Mouse (Mus musculus): Measurements from ENCODE around the gene Tmem199. TPM values are rescaled to one million over a fixed set of nuclear protein-coding genes. Genes with fewer than 3 reads are reported as not detected.

Gene Tmem199
- polyA plus RNA-seq, 1 experiment from 2014 or later, result 57.0 TPM

DNA sequence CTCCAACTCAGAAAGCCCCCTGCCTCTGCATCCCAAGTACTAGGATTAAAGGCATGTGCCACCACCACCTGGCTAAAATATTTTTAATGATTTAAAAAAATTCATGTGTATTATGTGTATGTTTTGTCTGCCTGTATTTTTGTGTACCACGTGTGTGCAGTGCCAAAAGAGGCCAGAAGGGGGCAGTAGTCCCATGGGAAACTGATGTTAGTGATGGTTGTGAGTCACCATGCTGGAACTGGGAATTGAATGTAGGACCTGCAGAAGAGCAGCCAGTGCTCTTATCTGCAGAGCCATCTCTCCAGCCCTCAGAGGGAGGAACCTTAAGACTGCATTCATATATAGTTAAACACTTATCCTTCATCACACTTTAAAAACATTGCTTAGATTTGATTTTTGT, 50.1 kb downstream of the Tmem199 start:
- H3K27ac ChIP-seq (ENCODE audit: low read depth, low read length), result no peak overlapping the region

DNA sequence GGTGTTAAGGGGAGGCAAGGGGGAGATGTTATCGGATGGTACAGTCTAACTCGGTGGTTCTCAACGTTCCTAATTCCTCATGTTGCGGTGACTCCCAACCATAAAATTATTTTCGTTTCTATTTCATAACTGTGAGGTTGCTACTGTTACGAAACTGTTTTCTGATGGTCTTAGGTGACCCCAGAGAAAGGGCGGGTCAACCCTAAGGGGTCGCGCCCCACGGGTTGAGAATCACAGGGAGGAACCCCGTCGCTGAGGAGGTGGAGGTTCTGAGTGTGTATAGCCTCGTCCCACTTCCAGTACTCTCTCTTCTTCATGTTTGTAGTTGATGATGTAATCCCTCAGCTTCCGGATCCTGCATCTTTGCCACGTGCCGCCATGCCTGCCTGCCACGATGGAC, 53.2 kb downstream of the Tmem199 start:
- WGBS (ENCODE audit: insufficient replicate concordance), result 75% methylated on average over 17 of the region's 17 CpGs
- Histone ChIP-seq H3K4me2 (no peak overlapping the region), H3K9me3 (replicated peaks; ENCODE audit: control insufficient read depth, low read length) (no peaks in the 10 kb centered on the region), H3K4me3 (ENCODE audit: low read depth, low read length) (no peak overlapping the region), H3K9ac (ENCODE audit: low read depth, low read length) (no peak overlapping the region), H3K36me3 (ENCODE audit: control insufficient read depth, insufficient read depth, low read length) (no peaks in the 10 kb centered on the region), H3K27ac (ENCODE audit: low read depth, low read length) (no peak overlapping the region), H3K4me1 (ENCODE audit: control insufficient read depth, insufficient read depth, low read length) (peaks cover 5% of the 10 kb centered on the region), H3K27me3 (ENCODE audit: control insufficient read depth, insufficient read depth, low read length) (0 out of 2 replicates have a peak, but pooled peaks cover 2% of the 10 kb centered on the region)
- ATAC-seq (replicated peaks; ENCODE audit: insufficient number of reproducible peaks, low FRiP score, low TSS enrichment), result no peak

More for the DNA sequence above, 50.1 kb downstream of the Tmem199 start:
- ATAC-seq (replicated peaks; ENCODE audit: insufficient number of reproducible peaks, low FRiP score, low TSS enrichment), result no peak
- Histone ChIP-seq H3K9ac (ENCODE audit: low read depth, low read length) (no peak overlapping the region), H3K36me3 (ENCODE audit: control insufficient read depth, insufficient read depth, low read length) (no peaks in the 10 kb centered on the region), H3K4me3 (ENCODE audit: low read depth, low read length) (no peak overlapping the region), H3K9me3 (replicated peaks; ENCODE audit: control insufficient read depth, low read length) (no peaks in the 10 kb centered on the region), H3K4me2 (no peak overlapping the region), H3K27me3 (ENCODE audit: control insufficient read depth, insufficient read depth, low read length) (no peaks in the 10 kb centered on the region), H3K4me1 (ENCODE audit: control insufficient read depth, insufficient read depth, low read length) (peaks cover 24% of the 10 kb centered on the region)
- WGBS (ENCODE audit: insufficient replicate concordance), result 58% methylated on average over 1 of the region's 1 CpGs

Other genes starting within 250 kb of the Tmem199 start
- gene BC030499, start 221.3 kb downstream of the Tmem199 start, polyA plus RNA-seq (2014; fragmentation: Nextera tagmentation; extraction: Ambion mirVana), result 0.17 TPM in 1 of 2 replicates, not detected in the other
- 31.7 and 32.8 TPM in 2 replicates for gene Spag5, start 210.6 kb downstream of the Tmem199 start, polyA plus RNA-seq (2014; fragmentation: Nextera tagmentation; extraction: Ambion mirVana)
- 11.2 and 12.4 TPM in 2 replicates for gene Aldoc, start 189.2 kb downstream of the Tmem199 start, polyA plus RNA-seq (2014; fragmentation: Nextera tagmentation; extraction: Ambion mirVana)
- 58.7 and 61.8 TPM in 2 replicates for gene Pigs, start 183.8 kb downstream of the Tmem199 start, polyA plus RNA-seq (2014; fragmentation: Nextera tagmentation; extraction: Ambion mirVana)
- 44.9 and 48.1 TPM in 2 replicates for gene Unc119, start 168.7 kb downstream of the Tmem199 start, polyA plus RNA-seq (2014; fragmentation: Nextera tagmentation; extraction: Ambion mirVana)
- 0.07 and 0.29 TPM in 2 replicates for gene Foxn1, start 125.6 kb downstream of the Tmem199 start, polyA plus RNA-seq (2014; fragmentation: Nextera tagmentation; extraction: Ambion mirVana)
- not detected in 2 replicates for gene Slc13a2, start 90.0 kb downstream of the Tmem199 start, polyA plus RNA-seq (2014; fragmentation: Nextera tagmentation; extraction: Ambion mirVana)
- gene Slc46a1, start 46.5 kb downstream of the Tmem199 start, polyA plus RNA-seq (2014; fragmentation: Nextera tagmentation; extraction: Ambion mirVana), result 7.8 and 8.0 TPM in 2 replicates
- 0.39 and 0.46 TPM in 2 replicates for gene Sarm1, start 14.4 kb downstream of the Tmem199 start, polyA plus RNA-seq (2014; fragmentation: Nextera tagmentation; extraction: Ambion mirVana)
- 0.54 and 4.6 TPM in 2 replicates for gene Vtn, start 13.1 kb downstream of the Tmem199 start, polyA plus RNA-seq (2014; fragmentation: Nextera tagmentation; extraction: Ambion mirVana)
- gene Sebox, start 8.7 kb downstream of the Tmem199 start, polyA plus RNA-seq (2014; fragmentation: Nextera tagmentation; extraction: Ambion mirVana), result not detected in 2 replicates
- gene Poldip2, start within 50 bp of the Tmem199 start, polyA plus RNA-seq (2014; fragmentation: Nextera tagmentation; extraction: Ambion mirVana), result 130 and 154 TPM in 2 replicates
- 81.1 and 92.5 TPM in 2 replicates for gene Tnfaip1, start 24.2 kb upstream of the Tmem199 start, polyA plus RNA-seq (2014; fragmentation: Nextera tagmentation; extraction: Ambion mirVana)
- 107 and 114 TPM in 2 replicates for gene Ift20, start 24.2 kb upstream of the Tmem199 start, polyA plus RNA-seq (2014; fragmentation: Nextera tagmentation; extraction: Ambion mirVana)
- gene Tmem97, start 38.6 kb upstream of the Tmem199 start, polyA plus RNA-seq (2014; fragmentation: Nextera tagmentation; extraction: Ambion mirVana), result 82.4 and 88.3 TPM in 2 replicates
- 16.1 and 16.6 TPM in 2 replicates for gene Nlk, start 185.2 kb upstream of the Tmem199 start, polyA plus RNA-seq (2014; fragmentation: Nextera tagmentation; extraction: Ambion mirVana)
- gene Ccnq, start 239.6 kb upstream of the Tmem199 start, polyA plus RNA-seq (2014; fragmentation: Nextera tagmentation; extraction: Ambion mirVana), result 31.0 and 34.0 TPM in 2 replicates